Mouse (Mus musculus) E14TG2a.4 (cell line): ENCODE data around the gene Aanat.
"Not testable (repeated sequence)": the region's sequence is repeated elsewhere in the genome, so short reads cannot be mapped to it uniquely, and the experiment has no call there.

ENCODE experiments used
- H3K27me3 ChIP-seq: 2 replicates; pipeline ENCODE4 v1.6.1; 2014; ENCODE audit warnings: low read length, control low read depth; ENCODE audit not compliant: insufficient read depth
- H3K36me3 ChIP-seq: 2 replicates; pipeline ENCODE4 v1.6.1; 2014; ENCODE audit warnings: low read length, control low read depth; ENCODE audit not compliant: insufficient read depth
- H3K4me1 ChIP-seq: replicated peaks from 2 replicates; pipeline ENCODE4 v1.6.1; 2014; ENCODE audit warnings: low read depth, low read length, control low read depth
- H3K4me3 ChIP-seq: replicated peaks from 2 replicates; pipeline ENCODE4 v1.5.1; 2014; ENCODE audit warnings: mild to moderate bottlenecking, low read length
- H3K9me3 ChIP-seq: 2 replicates; pipeline ENCODE4 v1.6.1; 2014; ENCODE audit warnings: low read length, control low read depth
- CTCF ChIP-seq: conservative IDR thresholded peaks from 2 replicates; pipeline ENCODE4 v1.5.1; 2014; ENCODE audit warnings: low read length
- NANOG ChIP-seq: IDR thresholded peaks from 2 replicates; pipeline ENCODE4 v1.6.1; 2014; ENCODE audit warnings: borderline replicate concordance, low read length, mixed read lengths
- POU5F1 ChIP-seq: IDR thresholded peaks from 2 replicates; pipeline ENCODE4 v1.6.1; 2014; ENCODE audit warnings: low read length, borderline replicate concordance

Gene Aanat

DNA sequence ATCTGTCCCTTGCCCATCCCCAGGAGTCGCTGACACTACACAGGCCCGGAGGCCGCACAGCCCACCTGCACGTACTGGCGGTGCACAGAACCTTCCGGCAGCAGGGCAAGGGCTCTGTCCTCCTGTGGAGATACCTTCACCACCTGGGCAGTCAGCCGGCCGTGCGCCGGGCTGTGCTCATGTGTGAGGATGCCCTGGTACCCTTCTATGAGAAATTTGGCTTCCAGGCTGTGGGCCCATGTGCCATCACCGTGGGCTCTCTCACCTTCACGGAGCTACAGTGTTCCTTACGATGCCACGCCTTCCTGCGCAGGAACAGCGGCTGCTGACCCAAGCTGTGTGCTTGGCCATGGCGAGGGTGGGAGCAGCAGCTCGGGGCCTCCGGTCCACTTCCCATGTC, 10.5 kb downstream of the Aanat start:
- TF ChIP-seq CTCF (no peak), NANOG (no peak), POU5F1 (no peak)
- Histone ChIP-seq H3K27me3 (0 out of 2 replicates have a peak, but pooled peaks cover 5% of the 10 kb centered on the region), H3K4me1 (peaks cover 46% of the 10 kb centered on the region), H3K36me3 (peaks cover 47% of the 10 kb centered on the region), H3K9me3 (no peaks in the 10 kb centered on the region), H3K4me3 (peak overlapping the region; percentile 56)

DNA sequence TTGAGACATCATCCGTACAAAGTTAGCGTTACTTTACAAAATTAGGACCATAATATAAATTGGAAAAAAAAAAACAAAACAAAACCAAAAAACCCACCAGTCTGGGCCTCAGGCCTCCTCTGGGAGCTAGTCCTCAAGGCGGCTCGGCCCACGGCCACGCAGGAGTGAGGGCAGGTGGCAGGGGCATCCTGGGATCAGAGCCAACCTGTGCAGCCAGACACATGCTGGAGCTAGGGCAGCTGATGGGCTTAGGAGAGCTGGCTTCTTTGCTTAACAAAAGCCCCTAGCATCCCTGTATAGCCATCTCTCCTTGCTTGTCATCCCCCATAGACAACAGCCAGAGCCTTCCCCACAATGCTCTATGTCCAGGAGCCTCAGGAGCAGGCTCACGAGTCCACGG, 12.0 kb downstream of the Aanat start:
- Histone ChIP-seq H3K4me1 (peaks cover 46% of the 10 kb centered on the region), H3K9me3 (no peaks in the 10 kb centered on the region), H3K36me3 (peaks cover 60% of the 10 kb centered on the region), H3K27me3 (0 out of 2 replicates have a peak, but pooled peaks cover 5% of the 10 kb centered on the region), H3K4me3 (no peak overlapping the region)
- no peak for TF ChIP-seq POU5F1
- TF ChIP-seq NANOG = no peak
- no peak for TF ChIP-seq CTCF

DNA sequence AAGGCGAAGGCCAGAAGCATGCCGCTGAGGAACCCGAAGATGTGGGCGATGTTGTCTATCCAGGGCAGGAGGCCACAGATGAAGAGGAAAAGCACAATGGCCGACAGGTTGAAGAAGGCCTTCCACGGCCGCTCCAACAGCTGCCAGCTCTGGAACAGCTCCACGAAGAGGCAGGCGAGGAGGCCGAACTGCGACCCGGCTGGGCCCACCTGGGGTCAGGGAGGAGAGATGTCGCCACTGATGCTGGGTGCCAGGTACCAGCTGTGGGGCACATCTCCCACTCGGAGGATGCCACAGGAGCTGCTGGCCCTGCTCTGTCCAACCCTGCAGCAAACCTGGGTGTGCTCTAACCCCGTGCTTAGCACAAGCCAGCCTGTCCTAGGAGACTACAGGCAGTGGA, 13.0 kb downstream of the Aanat start:
- Histone ChIP-seq H3K27me3 (0 out of 2 replicates have a peak, but pooled peaks cover 5% of the 10 kb centered on the region), H3K4me1 (peaks cover 56% of the 10 kb centered on the region), H3K36me3 (peaks cover 70% of the 10 kb centered on the region), H3K9me3 (no peaks in the 10 kb centered on the region), H3K4me3 (no peak overlapping the region)
- TF ChIP-seq NANOG (no peak), CTCF (no peak), POU5F1 (no peak)

DNA sequence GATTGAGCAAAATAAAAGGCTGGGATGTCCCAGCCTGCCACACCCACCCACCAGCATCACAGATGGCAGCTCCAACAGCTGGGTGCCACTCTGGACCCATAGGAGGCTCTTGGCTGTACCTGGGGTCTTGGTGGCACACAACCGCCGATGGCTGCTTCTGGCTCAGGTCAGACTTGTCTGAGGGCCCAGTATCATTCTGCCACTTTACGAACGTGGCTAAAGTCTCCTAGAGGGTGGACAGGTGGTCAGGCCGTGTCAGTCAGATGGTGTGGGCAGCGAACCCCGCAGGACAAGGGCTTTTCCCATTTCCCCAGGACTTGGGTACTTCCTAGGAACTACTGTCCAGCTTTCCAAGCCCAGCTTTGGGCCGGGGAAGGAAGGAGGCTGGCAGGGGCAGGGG, 14.9 kb downstream of the Aanat start:
- H3K36me3 ChIP-seq = peaks cover 85% of the 10 kb centered on the region
- TF ChIP-seq NANOG = no peak
- TF ChIP-seq POU5F1 = no peak
- no peak for TF ChIP-seq CTCF

DNA sequence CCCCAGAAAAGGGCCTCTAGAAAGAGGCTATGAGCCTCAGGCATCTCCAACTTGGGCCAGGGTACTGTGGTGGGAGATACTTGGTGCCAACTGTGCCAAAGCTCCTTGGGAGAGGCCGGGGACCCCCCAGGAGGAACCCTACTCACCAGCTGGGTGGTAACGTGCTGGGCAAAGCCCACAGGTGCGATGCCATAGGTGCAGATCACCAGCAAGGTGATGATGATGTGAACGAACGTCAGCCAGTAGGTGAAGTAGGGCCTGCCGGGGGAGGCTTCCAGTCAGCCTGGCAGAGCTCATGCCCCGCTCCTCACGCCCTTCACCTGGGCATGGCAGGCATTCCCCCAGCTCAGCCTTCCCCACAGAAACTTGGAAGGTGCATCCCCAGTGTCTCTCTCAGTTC, 15.8 kb downstream of the Aanat start:
- no peaks in the 10 kb centered on the region for H3K27me3 ChIP-seq
- no peaks in the 10 kb centered on the region for H3K9me3 ChIP-seq
- TF ChIP-seq POU5F1 = no peak
- no peak for TF ChIP-seq NANOG
- TF ChIP-seq CTCF = no peak
- H3K4me3 ChIP-seq = no peak overlapping the region
- H3K4me1 ChIP-seq = peaks cover 68% of the 10 kb centered on the region
- H3K36me3 ChIP-seq = peaks cover 93% of the 10 kb centered on the region

More for the DNA sequence above, 14.9 kb downstream of the Aanat start:
- peaks cover 68% of the 10 kb centered on the region for H3K4me1 ChIP-seq
- H3K4me3 ChIP-seq = no peak overlapping the region
- no peaks in the 10 kb centered on the region for H3K27me3 ChIP-seq
- no peaks in the 10 kb centered on the region for H3K9me3 ChIP-seq

DNA sequence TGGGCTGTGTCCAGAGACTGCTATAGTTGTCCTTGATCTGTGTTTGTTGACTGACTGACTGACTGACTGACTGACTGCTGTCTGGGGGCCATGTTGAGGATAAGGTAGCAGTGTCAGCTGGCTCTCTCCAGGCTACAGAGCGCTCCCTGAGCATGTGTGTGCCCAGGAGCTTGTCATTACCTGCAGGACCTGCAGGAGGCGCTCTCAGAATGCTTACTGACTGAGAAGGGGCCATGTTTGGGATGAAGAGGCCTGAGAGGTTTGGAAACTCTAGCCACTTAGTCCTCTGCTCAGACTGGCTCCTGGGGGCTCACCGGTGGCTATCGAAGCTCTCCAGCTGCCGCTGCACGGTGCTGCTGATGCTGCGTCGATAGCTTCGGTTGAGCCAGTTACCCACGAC, 17.1 kb downstream of the Aanat start:
- Histone ChIP-seq H3K27me3 (no peaks in the 10 kb centered on the region), H3K9me3 (no peaks in the 10 kb centered on the region), H3K4me1 (peaks cover 68% of the 10 kb centered on the region), H3K36me3 (peaks cover 92% of the 10 kb centered on the region), H3K4me3 (peak overlapping the region; percentile 68)
- TF ChIP-seq NANOG (no peak), CTCF (peak; percentile 97)

DNA sequence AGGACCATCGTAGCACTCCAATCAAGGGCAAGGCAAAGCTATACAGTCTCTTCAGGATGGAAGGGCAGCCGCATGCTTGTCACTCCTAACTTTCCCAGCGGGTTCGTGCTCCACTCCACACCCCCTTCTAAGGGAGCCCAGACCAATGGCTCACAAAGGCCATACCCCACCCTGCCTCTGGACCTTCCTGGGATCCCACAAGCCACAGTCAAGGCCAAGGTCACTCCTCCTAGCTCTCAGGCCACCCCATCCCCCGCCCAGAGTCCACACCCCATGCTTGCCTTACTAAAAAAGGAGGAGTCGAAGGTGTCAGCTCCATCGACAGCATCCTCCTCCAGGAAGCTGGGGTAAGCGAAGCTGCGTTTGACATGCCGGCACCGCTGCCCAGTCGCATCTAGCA, 17.9 kb downstream of the Aanat start:
- Histone ChIP-seq H3K9me3 (no peaks in the 10 kb centered on the region), H3K4me1 (peaks cover 68% of the 10 kb centered on the region), H3K27me3 (no peaks in the 10 kb centered on the region), H3K36me3 (peaks cover 92% of the 10 kb centered on the region), H3K4me3 (peak overlapping the region; percentile 68)
- no peak for TF ChIP-seq CTCF
- no peak for TF ChIP-seq POU5F1
- TF ChIP-seq NANOG = no peak

DNA sequence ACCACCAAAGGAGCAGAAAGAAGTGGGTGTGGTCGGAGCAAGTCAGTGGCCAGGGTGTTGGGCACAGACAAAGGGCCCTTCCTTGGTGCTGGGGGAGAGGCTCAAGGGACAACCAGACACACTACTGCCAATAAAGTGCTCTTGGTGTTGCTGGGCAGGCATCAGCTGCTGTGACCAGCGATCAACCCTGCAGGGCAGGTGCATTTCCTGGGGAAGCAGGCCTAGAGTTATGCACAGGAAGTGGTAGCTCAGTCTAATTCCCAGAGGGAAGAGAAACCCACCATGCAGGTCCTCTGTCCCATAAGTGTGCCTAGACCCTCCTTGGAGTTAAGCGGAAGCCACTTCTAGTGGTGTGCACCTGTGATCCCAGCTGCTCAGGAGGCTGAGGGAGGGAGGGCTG, 21.5 kb downstream of the Aanat start:
- H3K4me3 ChIP-seq = no peak overlapping the region
- H3K4me1 ChIP-seq = peaks cover 96% of the 10 kb centered on the region
- no peaks in the 10 kb centered on the region for H3K27me3 ChIP-seq
- TF ChIP-seq POU5F1 = no peak
- TF ChIP-seq NANOG = no peak
- no peak for TF ChIP-seq CTCF
- no peaks in the 10 kb centered on the region for H3K9me3 ChIP-seq
- peaks cover 69% of the 10 kb centered on the region for H3K36me3 ChIP-seq

DNA sequence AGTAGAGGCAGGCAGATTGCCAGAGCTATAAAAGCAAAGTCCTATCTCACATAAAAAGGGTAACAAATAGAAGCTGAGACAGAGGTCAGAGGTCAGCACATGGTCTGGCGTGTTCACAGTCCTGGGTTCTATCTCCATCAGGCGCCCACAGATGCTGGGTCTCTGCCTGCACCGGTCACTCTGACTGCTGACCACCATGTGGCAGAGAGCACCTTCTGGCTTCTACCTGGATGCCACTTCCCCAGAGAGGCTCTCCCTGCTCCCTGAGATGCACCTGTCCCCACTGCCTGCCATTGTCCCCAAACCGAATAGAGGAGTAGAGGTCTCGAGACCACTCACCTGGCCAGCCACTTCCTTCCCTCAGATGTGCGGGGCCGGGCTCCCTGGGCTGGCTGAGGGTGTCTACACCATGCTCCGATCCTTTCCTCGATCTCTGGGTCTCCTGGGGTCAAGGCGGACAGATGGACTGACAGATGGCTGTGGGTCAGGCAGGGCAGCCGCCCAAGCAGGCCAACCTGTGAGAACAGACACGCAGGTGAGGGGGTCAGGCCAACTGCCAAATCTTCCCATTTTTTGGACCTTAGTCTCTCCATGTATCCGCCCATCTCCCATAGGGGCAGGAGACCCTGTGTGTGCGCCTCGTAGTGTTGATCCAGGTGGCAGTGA, 23.9 kb downstream of the Aanat start:
- TF ChIP-seq POU5F1 = no peak
- TF ChIP-seq CTCF = no peak
- no peak for TF ChIP-seq NANOG
- peak overlapping the region; percentile 37 for H3K4me3 ChIP-seq

DNA sequence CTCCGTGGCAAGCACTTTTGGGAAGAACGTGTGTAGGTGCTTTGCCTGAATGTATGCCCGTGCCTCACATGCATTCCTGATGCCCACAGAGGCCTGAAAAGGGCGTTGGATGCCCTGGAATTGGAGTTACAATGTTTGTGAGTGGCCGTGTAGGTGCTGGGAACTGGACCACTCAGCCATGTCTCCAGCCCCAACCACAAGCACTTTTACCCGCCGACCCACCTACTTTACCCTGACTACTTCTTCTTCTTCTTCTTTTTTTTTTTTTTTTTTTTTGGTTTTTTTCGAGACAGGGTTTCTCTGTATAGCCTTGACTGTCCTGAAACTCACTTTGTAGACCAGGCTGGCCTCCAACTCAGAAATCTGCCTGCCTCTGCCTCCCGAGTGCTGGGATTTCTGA, 24.9 kb downstream of the Aanat start:
- not testable (repeated sequence) for H3K27me3 ChIP-seq, H3K4me3 ChIP-seq, H3K9me3 ChIP-seq
- Histone ChIP-seq H3K4me1 (peaks cover 93% of the 10 kb centered on the region), H3K36me3 (peaks cover 47% of the 10 kb centered on the region)

More for the DNA sequence above, 23.9 kb downstream of the Aanat start:
- H3K36me3 ChIP-seq = peaks cover 56% of the 10 kb centered on the region
- H3K27me3 ChIP-seq = no peaks in the 10 kb centered on the region
- no peaks in the 10 kb centered on the region for H3K9me3 ChIP-seq
- H3K4me1 ChIP-seq = peaks cover 94% of the 10 kb centered on the region
